Mouse (Mus musculus): ENCODE data around the gene Camta1.

DNA sequence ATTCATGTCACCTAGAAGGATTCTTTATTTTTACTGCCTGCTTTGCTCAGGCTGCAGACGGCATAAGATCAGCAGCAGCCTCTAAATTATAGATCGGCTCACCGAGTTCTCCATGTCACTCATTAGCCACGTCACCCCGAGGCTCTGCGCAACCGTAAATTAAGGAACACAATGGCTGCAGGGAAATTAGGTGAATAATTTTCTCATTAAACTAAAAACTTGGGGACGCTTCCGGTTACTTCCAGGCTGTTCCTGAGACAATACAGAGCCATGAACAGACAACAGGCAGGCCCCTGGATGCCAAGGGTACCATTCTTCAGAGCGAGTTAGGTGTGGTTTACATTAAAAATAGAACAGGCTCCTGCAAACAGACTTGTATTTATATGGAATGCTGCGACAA lies 472.3 kb downstream of the Camta1 start:
- TF ChIP-seq POLR2A (IDR thresholded peaks at IDR 0.05; ENCODE audit: borderline replicate concordance, low read depth, low read length) (no peak), CTCF (IDR thresholded peaks at IDR 0.05; ENCODE audit: low read depth, low read length) (no peak)

Data from bone marrow macrophage, adult 2 months (primary cell).